Mouse (Mus musculus) cerebellum, postnatal 36 days (tissue): ENCODE measurements around the gene Olfr1465.

ENCODE experiments used
- DNase-seq, 2 experiments: peaks; one replicate each; pipeline ENCODE4 v3.0.0; 2021 to 2022; ENCODE audit warnings: mixed read lengths in 2 of 2

Gene Olfr1465

GRCm38 (mm10) chr19:13315441-13315840 lies at the start of gene Olfr1465:
Gene Olfr1465 (minus strand): TSS chr19:13315541.
- DNase-seq, result no peak

- DNase-seq, result no peak
Measured at GRCm38 (mm10) chr19:13361936-13362335, 46.6 kb upstream of the Olfr1465 start, which contains the start of gene Olfr1467. Gene Olfr1467 (plus strand): TSS chr19:13362236.

- DNase-seq, result no peak
Measured at GRCm38 (mm10) chr19:13338562-13338961, 23.2 kb upstream of the Olfr1465 start, which contains the start of gene Olfr1466. Gene Olfr1466 (plus strand): TSS chr19:13338862.
